Mouse (Mus musculus) left cerebral cortex, postnatal 25 days (tissue): ENCODE measurements around the gene Gpr3. TPM values are rescaled to one million over a fixed set of nuclear protein-coding genes. Genes with fewer than 3 reads are reported as not detected.
A peak's percentile ranks its signal among the peaks of the same experiment; 100 is the strongest.

Source experiments
- DNase-seq, 2 experiments: peaks; one replicate each; pipeline ENCODE4 v3.0.0; 2022; ENCODE audit warnings: low spot score in 2 of 2, mixed read lengths in 1 of 2
- intact Hi-C: fragments of 180-260 bp; cut with DNase I; formaldehyde crosslinking; loops from one replicate; pipeline ENCODE4 v1.15.1; 2025
- microRNA-seq, 2 experiments: library from miRNA; unstranded; fragments of <30 nt; microRNA quantifications; one replicate each; pipeline ENCODE4 v1.2.0; 2022
- total RNA-seq, 2 experiments: library from RNA; stranded (reverse); gene quantifications; 2 replicates each; pipeline ENCODE4 v1.2.3; 2021

The Gpr3 gene
- total RNA-seq, 2 experiments from 2014 or later = 10.1 to 13.0 TPM

- no peak for DNase-seq
- intact Hi-C loops = loop anchor here (5.0 kb wide), 1 partner anchor 46 kb away; the partner anchor contains the start of gene Wasf2
Measured at GRCm38 (mm10) chr4:133178305-133178704, 34.0 kb downstream of the Gpr3 start.

- peak in 1 of 2 experiments; percentile 40 for DNase-seq
- intact Hi-C loops = loop anchor here (5.0 kb wide), 1 partner anchor 45 kb away; the partner anchor contains the start of gene Wasf2
Measured at GRCm38 (mm10) chr4:133176761-133177403, 35.5 kb downstream of the Gpr3 start.

- DNase-seq = no peak
- intact Hi-C loops = loop anchor here (5.0 kb wide), 1 partner anchor 44 kb away; the partner anchor contains the start of gene Wasf2
Measured at GRCm38 (mm10) chr4:133175998-133176760, 36.2 kb downstream of the Gpr3 start.

GRCm38 (mm10) chr4:133175274-133175673 is 37.1 kb downstream of the Gpr3 start:
- intact Hi-C loops = loop anchor here (5.0 kb wide), 1 partner anchor 43 kb away; the partner anchor contains the start of gene Wasf2
- DNase-seq = no peak

- intact Hi-C loops = no loop called here
- no peak for DNase-seq
Measured at GRCm38 (mm10) chr4:133174361-133174760, 38.0 kb downstream of the Gpr3 start.

- DNase-seq = no peak
- intact Hi-C loops = no loop called here
Measured at GRCm38 (mm10) chr4:133172451-133172850, 39.9 kb downstream of the Gpr3 start.

- no peak for DNase-seq
Measured at GRCm38 (mm10) chr4:133170616-133171015, 41.7 kb downstream of the Gpr3 start.

GRCm38 (mm10) chr4:133170056-133170524 is 42.2 kb downstream of the Gpr3 start:
- peak in 1 of 2 experiments; percentile 30 for DNase-seq
- intact Hi-C loops = no loop called here

More at GRCm38 (mm10) chr4:133170616-133171015, 41.7 kb downstream of the Gpr3 start:
- intact Hi-C loops = no loop called here

GRCm38 (mm10) chr4:133169237-133170055 is 42.9 kb downstream of the Gpr3 start:
- intact Hi-C loops = no loop called here
- DNase-seq = peak in 1 of 2 experiments; percentile 55

- no peak for DNase-seq
- intact Hi-C loops = no loop called here
Measured at GRCm38 (mm10) chr4:133166773-133167172, 45.6 kb downstream of the Gpr3 start.

- DNase-seq = no peak
- intact Hi-C loops = no loop called here
Measured at GRCm38 (mm10) chr4:133162196-133162595, 50.1 kb downstream of the Gpr3 start.

- intact Hi-C loops = no loop called here
- no peak for DNase-seq
Measured at GRCm38 (mm10) chr4:133160821-133161220, 51.5 kb downstream of the Gpr3 start.

GRCm38 (mm10) chr4:133160211-133160610 is 52.1 kb downstream of the Gpr3 start:
- intact Hi-C loops = no loop called here
- no peak for DNase-seq

- no peak for DNase-seq
- intact Hi-C loops = no loop called here
Measured at GRCm38 (mm10) chr4:133159646-133160045, 52.7 kb downstream of the Gpr3 start.

Small RNA genes within 50 kb of the gene (microRNA-seq; reads per million reads assigned to microRNA genes)
- gene Mir7017 = 0.25 to 2.0 reads per million in 2 experiments

Other genes with a start within 250 kb of the Gpr3 start
- under 1 TPM; 0.18 to 0.25 TPM for gene Fgr, start 238.4 kb downstream of the Gpr3 start, total RNA-seq
- gene Ahdc1, start 201.3 kb downstream of the Gpr3 start, total RNA-seq = 10 to 100 TPM; 88.2 to 97.6 TPM
- gene Wasf2, start 82.0 kb downstream of the Gpr3 start, total RNA-seq = 10 to 100 TPM; 27.6 to 32.9 TPM
- gene Cd164l2, start 405 bp downstream of the Gpr3 start, total RNA-seq = 1 to 10 TPM; 5.3 to 6.9 TPM
- gene Map3k6, start 28.3 kb upstream of the Gpr3 start, total RNA-seq = 1 to 10 TPM; 4.7 to 5.3 TPM
- 1 to 10 TPM in 1 of 2 experiments, under 1 TPM in 1; 0.98 to 1.2 TPM for gene Sytl1, start 50.6 kb upstream of the Gpr3 start, total RNA-seq
- 10 to 100 TPM; 87.4 to 92.5 TPM for gene Tmem222, start 65.3 kb upstream of the Gpr3 start, total RNA-seq
- 10 to 100 TPM; 58.0 to 59.7 TPM for gene Wdtc1, start 140.9 kb upstream of the Gpr3 start, total RNA-seq
- gene Slc9a1, start 157.2 kb upstream of the Gpr3 start, total RNA-seq = 10 to 100 TPM; 46.0 to 51.9 TPM